Mouse (Mus musculus): ENCODE measurements around the gene Mrpl45. TPM values are rescaled to one million over a fixed set of nuclear protein-coding genes. Genes with fewer than 3 reads are reported as not detected.

Mrpl45 gene
- polyA plus RNA-seq, 1 experiment from 2014 or later: 57.2 TPM

DNA sequence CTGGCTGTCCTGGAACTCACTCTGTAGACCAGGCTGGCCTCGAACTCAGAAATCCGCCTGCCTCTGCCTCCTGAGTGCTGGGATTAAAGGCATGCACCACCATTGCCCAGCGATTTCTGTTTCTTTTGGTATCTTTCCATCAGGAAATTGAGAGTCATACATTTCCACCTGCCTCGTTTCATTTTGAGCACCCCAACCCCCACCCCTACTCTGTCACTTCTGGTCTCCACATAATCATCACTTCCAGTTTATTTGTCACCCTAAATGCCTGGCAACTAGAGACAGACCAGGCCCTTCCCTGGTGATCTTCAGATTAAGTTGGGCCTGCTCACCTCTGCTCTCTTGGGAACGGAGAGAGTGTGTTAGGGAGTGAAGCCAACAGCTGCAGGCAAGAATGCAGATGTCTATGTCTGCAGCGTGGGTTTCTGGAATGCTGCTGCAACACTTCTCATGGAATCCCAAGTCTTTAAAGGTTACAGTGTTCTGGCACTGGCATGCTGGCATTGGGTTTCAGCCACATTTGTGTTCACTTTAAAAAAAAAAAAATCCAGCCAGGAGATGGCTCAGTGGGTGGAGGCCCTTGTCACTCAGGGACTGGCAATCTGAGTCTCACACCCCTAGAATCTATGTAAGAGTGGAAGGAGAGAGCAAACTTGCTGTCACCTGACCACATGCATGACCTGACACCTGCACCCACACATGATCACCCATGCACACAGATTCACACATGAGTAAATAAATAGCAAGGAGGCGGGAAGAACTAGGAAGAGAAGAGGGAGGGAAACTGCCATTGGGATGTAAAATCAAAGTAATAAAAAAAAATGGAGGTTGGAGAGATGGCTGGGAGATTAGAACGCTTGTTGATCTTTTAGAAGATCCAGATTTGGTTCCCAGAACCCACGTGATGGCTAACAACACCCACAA lies 29.4 kb upstream of the Mrpl45 start:
- 71% methylated on average over 9 of the region's 9 CpGs for WGBS
- Histone ChIP-seq H3K9ac (replicated peaks; ENCODE audit: low read length) (no peak overlapping the region), H3K27me3 (ENCODE audit: control insufficient read depth, insufficient read depth, low read length) (no peaks in the 10 kb centered on the region), H3K27ac (replicated peaks; ENCODE audit: low read depth, low read length) (no peak overlapping the region), H3K9me3 (replicated peaks; ENCODE audit: control insufficient read depth, low read length) (no peaks in the 10 kb centered on the region), H3K4me1 (ENCODE audit: control insufficient read depth, insufficient read depth, low read length) (peaks cover 2% of the 10 kb centered on the region; the same call in 1 of the 2 replicates), H3K36me3 (replicated peaks; ENCODE audit: control insufficient read depth, insufficient read depth, low read depth, low read length) (no peaks in the 10 kb centered on the region), H3K4me3 (ENCODE audit: low read depth, low read length) (no peak overlapping the region), H3K4me2 (ENCODE audit: low read depth, low read length) (no peak overlapping the region)
- no peak for ATAC-seq (replicated peaks; ENCODE audit: insufficient number of reproducible peaks, low FRiP score, low TSS enrichment, low read depth)
- no peak for DNase-seq (ENCODE audit: low spot score)

DNA sequence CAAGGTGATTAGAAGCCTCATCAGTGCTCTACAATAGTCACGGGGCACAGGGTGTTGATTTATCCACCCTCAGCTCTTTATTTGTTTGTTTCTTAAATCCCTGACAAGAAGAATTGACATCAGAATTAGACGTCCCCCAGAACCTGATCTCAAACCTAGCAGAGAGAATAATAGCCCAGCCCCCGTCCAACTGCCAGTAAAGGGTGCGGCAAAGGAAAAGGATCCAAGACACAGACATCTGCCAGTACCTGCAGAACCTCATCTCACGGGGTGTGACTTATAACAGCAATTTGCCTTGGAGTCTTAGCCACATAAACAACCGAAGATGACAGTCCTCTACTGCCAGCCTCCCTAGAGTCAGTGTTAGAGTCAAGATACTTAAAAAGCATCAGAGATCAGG lies 28.5 kb upstream of the Mrpl45 start:
- Histone ChIP-seq H3K9ac (replicated peaks; ENCODE audit: low read length) (no peak overlapping the region), H3K4me3 (ENCODE audit: low read depth, low read length) (no peak overlapping the region), H3K9me3 (replicated peaks; ENCODE audit: control insufficient read depth, low read length) (no peaks in the 10 kb centered on the region), H3K36me3 (replicated peaks; ENCODE audit: control insufficient read depth, insufficient read depth, low read depth, low read length) (no peaks in the 10 kb centered on the region), H3K27ac (replicated peaks; ENCODE audit: low read depth, low read length) (no peak overlapping the region), H3K4me1 (ENCODE audit: control insufficient read depth, insufficient read depth, low read length) (peaks cover 2% of the 10 kb centered on the region; the same call in 1 of the 2 replicates), H3K27me3 (ENCODE audit: control insufficient read depth, insufficient read depth, low read length) (no peaks in the 10 kb centered on the region), H3K4me2 (ENCODE audit: low read depth, low read length) (no peak overlapping the region)
- 55% methylated on average over 6 of the region's 6 CpGs for WGBS
- no peak for DNase-seq (ENCODE audit: low spot score)
- no peak for ATAC-seq (replicated peaks; ENCODE audit: insufficient number of reproducible peaks, low FRiP score, low TSS enrichment, low read depth)

DNA sequence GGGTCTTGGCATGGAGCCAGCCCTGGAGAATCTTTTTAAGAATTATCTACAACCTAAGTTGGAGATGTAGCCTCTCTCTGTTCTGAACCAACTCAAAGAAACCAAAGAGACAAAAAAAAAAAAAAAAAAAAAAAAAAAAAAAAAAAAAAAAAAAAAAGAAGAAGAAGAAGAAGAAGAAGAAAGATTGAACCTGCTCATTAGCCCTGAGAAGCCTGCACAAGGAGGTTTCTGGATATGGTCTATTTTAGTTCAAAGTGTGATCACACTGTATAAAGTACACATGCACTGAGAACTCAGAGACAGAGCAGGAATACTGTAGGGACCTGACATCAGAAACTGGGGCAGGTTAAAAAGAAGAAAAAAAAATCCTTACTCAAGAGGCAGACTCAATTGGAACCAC lies 27.9 kb upstream of the Mrpl45 start:
- Histone ChIP-seq H3K4me3 (ENCODE audit: low read depth, low read length) (no peak overlapping the region), H3K27me3 (ENCODE audit: control insufficient read depth, insufficient read depth, low read length) (no peaks in the 10 kb centered on the region), H3K9ac (replicated peaks; ENCODE audit: low read length) (no peak overlapping the region), H3K4me2 (ENCODE audit: low read depth, low read length) (no peak overlapping the region), H3K9me3 (replicated peaks; ENCODE audit: control insufficient read depth, low read length) (no peaks in the 10 kb centered on the region), H3K36me3 (replicated peaks; ENCODE audit: control insufficient read depth, insufficient read depth, low read depth, low read length) (no peaks in the 10 kb centered on the region), H3K4me1 (ENCODE audit: control insufficient read depth, insufficient read depth, low read length) (peaks cover 2% of the 10 kb centered on the region; the same call in 1 of the 2 replicates), H3K27ac (replicated peaks; ENCODE audit: low read depth, low read length) (no peak overlapping the region)
- DNase-seq (ENCODE audit: low spot score) (no peak), ATAC-seq (replicated peaks; ENCODE audit: insufficient number of reproducible peaks, low FRiP score, low TSS enrichment, low read depth) (no peak)

DNA sequence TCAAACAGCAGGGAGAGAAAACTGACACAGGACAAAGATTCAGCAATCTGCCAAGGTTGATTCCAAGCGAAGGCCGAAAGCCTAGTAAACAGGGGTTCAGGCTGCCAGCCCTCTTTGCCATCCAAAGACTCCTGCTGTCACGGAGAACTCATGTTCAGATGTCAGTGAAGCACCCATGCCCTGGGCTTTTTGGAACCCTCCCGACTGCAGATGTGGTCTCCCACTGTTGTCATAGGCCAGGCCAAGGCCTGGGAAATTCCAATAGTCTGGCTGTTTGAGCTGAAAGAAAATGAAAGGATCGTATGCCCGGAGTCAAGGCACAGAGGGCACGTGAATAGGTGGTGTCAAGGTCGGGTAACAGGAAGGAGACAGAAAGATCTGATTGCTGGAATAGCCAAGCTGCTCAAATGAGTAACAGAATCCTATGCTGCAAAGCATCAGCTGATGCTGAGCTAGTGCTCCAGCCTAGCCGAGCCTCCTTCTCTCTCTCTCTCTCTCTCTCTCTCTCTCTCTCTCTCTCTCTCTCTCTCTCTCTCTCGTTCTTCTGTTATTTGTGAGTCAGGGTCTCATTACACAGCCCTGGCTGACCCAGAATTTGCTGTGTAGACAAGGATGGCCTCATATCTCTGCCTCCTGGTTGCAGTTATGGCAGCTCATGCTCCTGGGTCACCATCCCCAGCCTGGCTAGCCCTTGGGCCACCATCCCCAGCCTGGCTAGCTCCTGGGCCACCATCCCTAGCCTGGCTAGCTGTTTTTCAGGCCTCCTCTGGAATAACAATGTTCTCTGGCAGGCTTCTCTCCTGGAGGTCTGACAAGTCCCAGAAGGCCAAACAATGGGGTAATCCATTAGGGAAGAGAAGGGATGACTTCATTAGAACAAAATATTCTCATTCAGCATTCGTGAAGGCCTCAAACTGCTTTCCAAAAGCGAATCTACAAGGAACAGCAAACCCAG lies 26.0 kb upstream of the Mrpl45 start:
- no peaks in the 10 kb centered on the region for H3K36me3 ChIP-seq (replicated peaks; ENCODE audit: control insufficient read depth, insufficient read depth, low read depth, low read length)
- H3K27ac ChIP-seq (replicated peaks; ENCODE audit: low read depth, low read length): no peak overlapping the region

DNA sequence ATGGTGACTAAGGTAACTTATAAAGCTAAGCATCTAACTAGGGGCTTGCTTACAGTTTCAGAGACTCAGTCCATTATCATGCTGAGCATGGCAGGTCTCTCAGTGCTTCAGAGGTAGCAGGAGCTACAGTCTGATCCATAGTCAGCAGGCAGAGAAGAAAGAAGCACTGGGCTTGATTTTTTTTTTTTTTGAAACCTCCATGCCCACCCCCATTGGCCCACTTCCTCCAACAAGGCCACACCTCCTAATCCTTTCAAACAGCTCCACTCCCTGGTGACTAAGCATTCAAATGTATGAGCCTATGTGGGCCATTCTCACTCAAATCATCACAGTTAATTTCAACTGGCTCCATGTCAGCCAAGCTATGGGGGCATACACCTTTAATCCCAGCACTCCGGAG lies 22.8 kb upstream of the Mrpl45 start:
- H3K9ac ChIP-seq (replicated peaks; ENCODE audit: low read length): no peak overlapping the region
- H3K36me3 ChIP-seq (replicated peaks; ENCODE audit: control insufficient read depth, insufficient read depth, low read depth, low read length): no peaks in the 10 kb centered on the region
- no peak overlapping the region for H3K4me3 ChIP-seq (ENCODE audit: low read depth, low read length)
- WGBS: 90% methylated on average over 1 of the region's 1 CpGs
- ATAC-seq (replicated peaks; ENCODE audit: insufficient number of reproducible peaks, low FRiP score, low TSS enrichment, low read depth) (no peak), DNase-seq (ENCODE audit: low spot score) (no peak)
- no peaks in the 10 kb centered on the region for H3K9me3 ChIP-seq (replicated peaks; ENCODE audit: control insufficient read depth, low read length)
- peaks cover 2% of the 10 kb centered on the region; the same call in 1 of the 2 replicates for H3K4me1 ChIP-seq (ENCODE audit: control insufficient read depth, insufficient read depth, low read length)
- no peak overlapping the region for H3K27ac ChIP-seq (replicated peaks; ENCODE audit: low read depth, low read length)
- H3K4me2 ChIP-seq (ENCODE audit: low read depth, low read length): no peak overlapping the region
- no peaks in the 10 kb centered on the region for H3K27me3 ChIP-seq (ENCODE audit: control insufficient read depth, insufficient read depth, low read length)

More for the DNA sequence above, 26.0 kb upstream of the Mrpl45 start:
- WGBS: 32% methylated on average over 12 of the region's 12 CpGs
- Histone ChIP-seq H3K4me3 (ENCODE audit: low read depth, low read length) (no peak overlapping the region), H3K9ac (replicated peaks; ENCODE audit: low read length) (no peak overlapping the region; the same call in 1 of the 2 replicates), H3K4me2 (ENCODE audit: low read depth, low read length) (no peak overlapping the region), H3K4me1 (ENCODE audit: control insufficient read depth, insufficient read depth, low read length) (peaks cover 2% of the 10 kb centered on the region; the same call in 1 of the 2 replicates), H3K27me3 (ENCODE audit: control insufficient read depth, insufficient read depth, low read length) (no peaks in the 10 kb centered on the region), H3K9me3 (replicated peaks; ENCODE audit: control insufficient read depth, low read length) (no peaks in the 10 kb centered on the region)
- no peak for ATAC-seq (replicated peaks; ENCODE audit: insufficient number of reproducible peaks, low FRiP score, low TSS enrichment, low read depth)
- DNase-seq (ENCODE audit: low spot score): no peak

DNA sequence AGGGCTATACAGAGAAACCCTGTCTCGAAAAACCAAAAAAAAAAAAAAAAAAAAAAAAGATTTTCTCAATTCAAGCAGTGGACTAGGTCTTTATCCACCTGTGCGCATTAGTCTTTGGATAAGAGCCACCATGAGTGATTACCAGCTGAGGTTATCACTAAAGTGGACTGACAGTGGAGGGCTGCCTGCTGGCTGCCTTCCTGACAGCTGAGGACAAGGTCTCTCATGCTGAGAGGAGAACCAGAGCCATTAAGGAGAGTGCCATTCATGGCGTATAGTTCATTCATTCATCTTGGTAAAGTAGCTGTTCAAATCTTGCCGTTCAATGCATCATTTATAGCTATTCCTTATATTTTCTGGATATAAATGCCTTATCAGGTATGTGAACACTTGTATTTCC lies 19.0 kb upstream of the Mrpl45 start:
- Histone ChIP-seq H3K9me3 (replicated peaks; ENCODE audit: control insufficient read depth, low read length) (no peaks in the 10 kb centered on the region), H3K4me1 (ENCODE audit: control insufficient read depth, insufficient read depth, low read length) (no peaks in the 10 kb centered on the region), H3K27me3 (ENCODE audit: control insufficient read depth, insufficient read depth, low read length) (no peaks in the 10 kb centered on the region), H3K9ac (replicated peaks; ENCODE audit: low read length) (no peak overlapping the region), H3K27ac (replicated peaks; ENCODE audit: low read depth, low read length) (no peak overlapping the region), H3K4me2 (ENCODE audit: low read depth, low read length) (no peak overlapping the region), H3K36me3 (replicated peaks; ENCODE audit: control insufficient read depth, insufficient read depth, low read depth, low read length) (no peaks in the 10 kb centered on the region), H3K4me3 (ENCODE audit: low read depth, low read length) (no peak overlapping the region)
- DNase-seq (ENCODE audit: low spot score): no peak
- ATAC-seq (replicated peaks; ENCODE audit: insufficient number of reproducible peaks, low FRiP score, low TSS enrichment, low read depth): no peak
- WGBS: 94% methylated on average over 3 of the region's 4 CpGs

DNA sequence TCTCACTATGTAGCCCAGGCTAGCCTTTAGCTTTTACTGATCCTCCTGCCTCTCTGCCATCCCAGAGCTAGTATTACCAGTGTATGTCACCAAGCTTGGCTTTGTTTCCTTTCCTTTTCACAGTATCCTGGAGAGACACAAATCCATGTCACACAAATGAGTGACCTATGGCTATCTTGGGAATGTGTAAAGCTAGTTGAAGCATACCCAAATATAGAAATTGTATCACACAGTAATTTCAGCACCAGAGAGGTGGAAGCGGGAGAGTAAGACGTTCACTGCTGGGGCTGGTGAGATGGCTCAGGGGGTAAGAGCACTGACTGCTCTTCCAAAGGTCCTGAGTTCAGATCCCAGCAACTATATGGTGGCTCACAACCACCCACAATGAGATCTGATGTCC lies 15.6 kb upstream of the Mrpl45 start:
- no peak for ATAC-seq (replicated peaks; ENCODE audit: insufficient number of reproducible peaks, low FRiP score, low TSS enrichment, low read depth)
- no peaks in the 10 kb centered on the region for H3K9me3 ChIP-seq (replicated peaks; ENCODE audit: control insufficient read depth, low read length)
- H3K4me2 ChIP-seq (ENCODE audit: low read depth, low read length): no peak overlapping the region
- H3K9ac ChIP-seq (replicated peaks; ENCODE audit: low read length): no peak overlapping the region
- WGBS: 93% methylated on average over 2 of the region's 2 CpGs
- H3K4me3 ChIP-seq (ENCODE audit: low read depth, low read length): no peak overlapping the region
- H3K27me3 ChIP-seq (ENCODE audit: control insufficient read depth, insufficient read depth, low read length): no peaks in the 10 kb centered on the region
- H3K27ac ChIP-seq (replicated peaks; ENCODE audit: low read depth, low read length): no peak overlapping the region
- no peaks in the 10 kb centered on the region for H3K4me1 ChIP-seq (ENCODE audit: control insufficient read depth, insufficient read depth, low read length)
- H3K36me3 ChIP-seq (replicated peaks; ENCODE audit: control insufficient read depth, insufficient read depth, low read depth, low read length): no peaks in the 10 kb centered on the region
- DNase-seq (ENCODE audit: low spot score): no peak

Measured in embryonic facial prominence, embryonic 11.5 days (tissue).